Mouse (Mus musculus) lung, adult 2 months (tissue): ENCODE results near the gene Aak1.
"Not testable (repeated sequence)": the region's sequence is repeated elsewhere in the genome, so short reads cannot be mapped to it uniquely, and the experiment has no call there.

Source experiments
- CTCF ChIP-seq: fragments of 200-500 bp; IDR thresholded peaks from 2 replicates; pipeline ENCODE4 v1.5.1; 2011; ENCODE audit warnings: mild to moderate bottlenecking, low read length, control low read depth; ENCODE audit not compliant: insufficient read depth
- POLR2A ChIP-seq: fragments of 200-500 bp; IDR thresholded peaks from 2 replicates; pipeline ENCODE4 v1.6.1; 2011; ENCODE audit warnings: low read depth, mild to moderate bottlenecking, control low read depth, low read length, borderline replicate concordance; ENCODE audit errors: extremely low read depth

- TF ChIP-seq CTCF, POLR2A: not testable (repeated sequence)
Measured at GRCm38 (mm10) chr6:87031310-87031709, 182.0 kb downstream of the Aak1 start.
